In the genomic region with DNA sequence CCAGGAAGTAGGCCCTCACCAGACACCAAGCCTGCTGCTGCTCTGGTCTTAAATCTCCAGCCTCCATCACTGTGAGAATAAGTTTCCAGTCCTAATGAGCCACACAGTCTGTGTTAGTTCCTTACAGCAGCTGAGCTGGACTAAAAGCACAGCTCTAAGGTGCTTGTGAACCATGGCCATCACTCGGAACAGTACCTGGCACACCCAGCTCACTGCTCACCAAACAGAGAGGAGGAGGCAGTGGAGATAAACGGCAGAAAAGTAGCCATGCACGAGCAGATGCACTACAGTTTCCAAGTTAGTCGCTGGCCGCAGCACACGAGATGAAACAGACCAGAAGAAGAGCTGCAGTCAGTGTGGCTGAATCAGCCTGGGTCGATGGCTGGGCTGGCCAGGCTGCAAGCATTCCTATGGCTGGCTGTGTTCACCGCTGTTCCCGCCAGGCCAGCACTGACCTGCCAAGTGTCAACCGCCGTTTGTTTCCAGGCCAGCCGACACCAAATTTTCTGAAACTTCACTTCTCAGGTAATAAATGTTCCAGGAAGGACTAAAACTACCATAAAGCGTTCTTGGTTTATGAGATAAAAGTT, we compare ENCODE assay signal across 26 mouse cellular contexts.
DNase-seq lines count a peak whose midpoint lies in the region; ATAC-seq and TF ChIP-seq lines count a peak whose summit lies in the region.
"Had no signal": no experiment of that assay in that cellular context is flagged by ENCODE, and none has a peak within 500 bp of the region (broad histone marks: within the 10 kb centered on the region; RNA-seq: fewer than 3 reads in every experiment).

No protein-coding gene starts in this region.

- ATAC-seq in erythroblast, adult 5-6 weeks (replicated peaks; ENCODE audit: low FRiP score, poor library complexity, severe bottlenecking), result peak; percentile 49
- ATAC-seq in liver, embryonic 11.5 days (replicated peaks; ENCODE audit: low FRiP score), result no peak
- ATAC-seq in liver, postnatal 0 days, result no peak
- no peak for ATAC-seq in kidney, embryonic 15.5 days (replicated peaks; ENCODE audit: low FRiP score)
- ATAC-seq: activated CD4-positive, CD25-positive, alpha-beta regulatory T cell, adult 4 months; hindbrain, postnatal 0 days; intestine, postnatal 0 days had no signal

- peak overlapping the region; percentile 60 for H3K4me2 ChIP-seq in liver, embryonic 11.5 days
- peak overlapping the region; percentile 66 for H3K4me2 ChIP-seq in liver, postnatal 0 days (ENCODE audit: low read depth, low read length)
- no peak overlapping the region for H3K4me2 ChIP-seq in kidney, embryonic 15.5 days
- H3K4me2 ChIP-seq: forebrain, embryonic 12.5 days; neural tube, embryonic 15.5 days had no signal

- no peaks in the 10 kb centered on the region for H3K36me3 ChIP-seq in liver, embryonic 11.5 days (ENCODE audit: control insufficient read depth, insufficient read depth, low read length)
- no peaks in the 10 kb centered on the region for H3K36me3 ChIP-seq in liver, postnatal 0 days (replicated peaks; ENCODE audit: insufficient read depth, low read length)
- no peaks in the 10 kb centered on the region for H3K36me3 ChIP-seq in kidney, embryonic 15.5 days
- H3K36me3 ChIP-seq: G1E had no signal

- TF ChIP-seq EP300 in liver, postnatal 0 days (IDR thresholded peaks at IDR 0.05; ENCODE audit: low read depth), result no peak

- peak overlapping the region; percentile 67 for H3K27ac ChIP-seq in liver, embryonic 11.5 days (ENCODE audit: low read depth, low read length)
- H3K27ac ChIP-seq in liver, postnatal 0 days (ENCODE audit: low read depth), result peak overlapping the region; percentile 74
- no peak overlapping the region for H3K27ac ChIP-seq in kidney, embryonic 15.5 days
- H3K27ac ChIP-seq: forebrain, embryonic 12.5 days; heart, adult 2 months; hindbrain, embryonic 10.5 days; hindbrain, postnatal 0 days; macrophage; midbrain, embryonic 10.5 days; neural tube, embryonic 15.5 days had no signal

- H3K27me3 ChIP-seq in liver, embryonic 11.5 days (replicated peaks; ENCODE audit: control insufficient read depth, insufficient read depth, low read length), result no peaks in the 10 kb centered on the region
- H3K27me3 ChIP-seq in liver, postnatal 0 days (ENCODE audit: insufficient read depth, low read length), result no peaks in the 10 kb centered on the region
- no peaks in the 10 kb centered on the region for H3K27me3 ChIP-seq in kidney, embryonic 15.5 days
- H3K27me3 ChIP-seq: CH12.LX; forebrain, embryonic 12.5 days; neural tube, embryonic 15.5 days had no signal

- H3K9ac ChIP-seq in liver, embryonic 11.5 days (ENCODE audit: low read depth, low read length), result peak overlapping the region; percentile 49
- H3K9ac ChIP-seq in liver, postnatal 0 days (replicated peaks), result peak overlapping the region; percentile 55
- no peak overlapping the region for H3K9ac ChIP-seq in kidney, embryonic 15.5 days
- H3K9ac ChIP-seq: forebrain, embryonic 12.5 days; neural tube, embryonic 15.5 days had no signal

- H3K4me1 ChIP-seq in liver, embryonic 11.5 days (replicated peaks; ENCODE audit: control insufficient read depth, insufficient read depth, low read length), result peaks cover 38% of the 10 kb centered on the region
- H3K4me1 ChIP-seq in liver, postnatal 0 days (ENCODE audit: insufficient read depth), result peaks cover 15% of the 10 kb centered on the region
- peaks cover 5% of the 10 kb centered on the region; the same call in 1 of the 2 replicates for H3K4me1 ChIP-seq in kidney, embryonic 15.5 days

- WGBS in liver, embryonic 11.5 days, result 70% methylated on average over 13 of the region's 13 CpGs
- WGBS in liver, postnatal 0 days (ENCODE audit: insufficient replicate concordance), result 75% methylated on average over 13 of the region's 13 CpGs
- 76% methylated on average over 13 of the region's 13 CpGs for WGBS in kidney, embryonic 15.5 days

- DNase-seq in spleen, adult 12 weeks (ENCODE audit: low spot score), result peak; percentile 26
- DNase-seq in spleen, postnatal 36 days (ENCODE audit: low spot score in 2 of 2), result no peak
- DNase-seq in liver, embryonic 11.5 days (ENCODE audit: low spot score), result no peak
- no peak for DNase-seq in liver, postnatal 0 days
- DNase-seq in cerebellum, adult 9-11 months, result no peak
- DNase-seq in cerebellum, postnatal 36 days, result no peak
- DNase-seq: adrenal gland, postnatal 14 days; B cell, adult 2 months; cerebellum, adult 18-20 months; embryo, embryonic 11 days; gastrocnemius, postnatal 25 days; heart, adult 2 months; kidney, postnatal 36 days; spleen, adult 18-20 months had no signal

- TF ChIP-seq CTCF in liver, postnatal 0 days (IDR thresholded peaks at IDR 0.05; ENCODE audit: low read depth), result no peak

- H3K4me3 ChIP-seq in liver, embryonic 11.5 days (ENCODE audit: low read depth, low read length), result peak overlapping the region; percentile 39
- peak overlapping the region; percentile 49 for H3K4me3 ChIP-seq in liver, postnatal 0 days (ENCODE audit: low read depth, low read length)
- H3K4me3 ChIP-seq in kidney, embryonic 15.5 days (replicated peaks), result no peak overlapping the region
- H3K4me3 ChIP-seq: forebrain, embryonic 12.5 days; heart, adult 2 months; hindbrain, embryonic 10.5 days; midbrain, embryonic 10.5 days; neural tube, embryonic 15.5 days had no signal

- H3K9me3 ChIP-seq in liver, embryonic 11.5 days (ENCODE audit: control insufficient read depth, low read length), result no peaks in the 10 kb centered on the region
- H3K9me3 ChIP-seq in liver, postnatal 0 days (ENCODE audit: low read length), result no peaks in the 10 kb centered on the region
- no peaks in the 10 kb centered on the region for H3K9me3 ChIP-seq in kidney, embryonic 15.5 days (replicated peaks)
- H3K9me3 ChIP-seq: forebrain, embryonic 12.5 days; G1E; hindbrain, embryonic 10.5 days; midbrain, embryonic 10.5 days; neural tube, embryonic 15.5 days had no signal
